Mouse (Mus musculus): Measurements from ENCODE around the gene Psmd6. TPM values are rescaled to one million over a fixed set of nuclear protein-coding genes. Genes with fewer than 3 reads are reported as not detected.

The Psmd6 gene
- polyA plus RNA-seq, 1 experiment from 2014 or later = 272 TPM

GRCm38 (mm10) chr14:14067648-14068472 lies 52.9 kb downstream of the Psmd6 start:
- peak overlapping the region; percentile 74 for H3K27ac ChIP-seq (ENCODE audit: low read depth, low read length)
- DNase-seq (ENCODE audit: low spot score) (no peak), ATAC-seq (replicated peaks; ENCODE audit: low FRiP score) (peak; percentile 47)
- no peaks in the 10 kb centered on the region for H3K9me3 ChIP-seq (ENCODE audit: control insufficient read depth, low read length)
- peaks cover 20% of the 10 kb centered on the region for H3K4me1 ChIP-seq (replicated peaks; ENCODE audit: control insufficient read depth, insufficient read depth, low read length)
- 0 out of 2 replicates have a peak overlapping the region, but pooled peaks have one; percentile 3 for H3K4me3 ChIP-seq (ENCODE audit: low read depth, low read length)
- H3K4me2 ChIP-seq = peak overlapping the region; percentile 60
- H3K36me3 ChIP-seq (ENCODE audit: control insufficient read depth, insufficient read depth, low read length) = no peaks in the 10 kb centered on the region
- 14% methylated on average over 10 of the region's 10 CpGs for WGBS
- no peak overlapping the region for H3K9ac ChIP-seq (ENCODE audit: low read depth, low read length)
- H3K27me3 ChIP-seq (replicated peaks; ENCODE audit: control insufficient read depth, insufficient read depth, low read length) = no peaks in the 10 kb centered on the region

- ATAC-seq (replicated peaks; ENCODE audit: low FRiP score) = no peak
- no peaks in the 10 kb centered on the region for H3K9me3 ChIP-seq (ENCODE audit: control insufficient read depth, low read length)
- no peak overlapping the region for H3K4me2 ChIP-seq
- no peak overlapping the region for H3K27ac ChIP-seq (ENCODE audit: low read depth, low read length)
- no peaks in the 10 kb centered on the region for H3K27me3 ChIP-seq (replicated peaks; ENCODE audit: control insufficient read depth, insufficient read depth, low read length)
- peaks cover 20% of the 10 kb centered on the region for H3K4me1 ChIP-seq (replicated peaks; ENCODE audit: control insufficient read depth, insufficient read depth, low read length)
- no peaks in the 10 kb centered on the region for H3K36me3 ChIP-seq (ENCODE audit: control insufficient read depth, insufficient read depth, low read length)
- no peak overlapping the region for H3K9ac ChIP-seq (ENCODE audit: low read depth, low read length)
- 54% methylated on average over 6 of the region's 6 CpGs for WGBS
- H3K4me3 ChIP-seq (ENCODE audit: low read depth, low read length) = no peak overlapping the region
- no peak for DNase-seq (ENCODE audit: low spot score)
Measured at GRCm38 (mm10) chr14:14066241-14066640, 54.5 kb downstream of the Psmd6 start.

- Histone ChIP-seq H3K4me2 (no peak overlapping the region), H3K27me3 (replicated peaks; ENCODE audit: control insufficient read depth, insufficient read depth, low read length) (no peaks in the 10 kb centered on the region), H3K36me3 (ENCODE audit: control insufficient read depth, insufficient read depth, low read length) (no peaks in the 10 kb centered on the region), H3K9me3 (ENCODE audit: control insufficient read depth, low read length) (no peaks in the 10 kb centered on the region), H3K4me1 (replicated peaks; ENCODE audit: control insufficient read depth, insufficient read depth, low read length) (peaks cover 13% of the 10 kb centered on the region), H3K4me3 (ENCODE audit: low read depth, low read length) (no peak overlapping the region), H3K9ac (ENCODE audit: low read depth, low read length) (no peak overlapping the region), H3K27ac (ENCODE audit: low read depth, low read length) (peak overlapping the region; percentile 25; the same call in 1 of the 2 replicates)
- ATAC-seq (replicated peaks; ENCODE audit: low FRiP score) (no peak), DNase-seq (ENCODE audit: low spot score) (no peak)
- 60% methylated on average over 4 of the region's 4 CpGs for WGBS
Measured at GRCm38 (mm10) chr14:14065142-14065498, 55.7 kb downstream of the Psmd6 start.

GRCm38 (mm10) chr14:14064486-14065141 lies 56.2 kb downstream of the Psmd6 start:
- H3K36me3 ChIP-seq (ENCODE audit: control insufficient read depth, insufficient read depth, low read length) = no peaks in the 10 kb centered on the region
- no peaks in the 10 kb centered on the region for H3K27me3 ChIP-seq (replicated peaks; ENCODE audit: control insufficient read depth, insufficient read depth, low read length)
- ATAC-seq (replicated peaks; ENCODE audit: low FRiP score) (no peak), DNase-seq (ENCODE audit: low spot score) (no peak)
- H3K9me3 ChIP-seq (ENCODE audit: control insufficient read depth, low read length) = no peaks in the 10 kb centered on the region
- H3K4me2 ChIP-seq = no peak overlapping the region
- H3K4me1 ChIP-seq (replicated peaks; ENCODE audit: control insufficient read depth, insufficient read depth, low read length) = peaks cover 10% of the 10 kb centered on the region
- no peak overlapping the region for H3K9ac ChIP-seq (ENCODE audit: low read depth, low read length)
- H3K4me3 ChIP-seq (ENCODE audit: low read depth, low read length) = no peak overlapping the region
- WGBS = 27% methylated on average over 5 of the region's 5 CpGs
- H3K27ac ChIP-seq (ENCODE audit: low read depth, low read length) = peak overlapping the region; percentile 25; the same call in 1 of the 2 replicates

GRCm38 (mm10) chr14:14063382-14063781 lies 57.4 kb downstream of the Psmd6 start:
- 65% methylated on average over 5 of the region's 5 CpGs for WGBS
- ATAC-seq (replicated peaks; ENCODE audit: low FRiP score) = no peak
- no peak overlapping the region for H3K4me3 ChIP-seq (ENCODE audit: low read depth, low read length)
- H3K4me1 ChIP-seq (replicated peaks; ENCODE audit: control insufficient read depth, insufficient read depth, low read length) = peaks cover 6% of the 10 kb centered on the region
- H3K36me3 ChIP-seq (ENCODE audit: control insufficient read depth, insufficient read depth, low read length) = no peaks in the 10 kb centered on the region; the same call in 1 of the 2 replicates
- no peak overlapping the region for H3K9ac ChIP-seq (ENCODE audit: low read depth, low read length)
- DNase-seq (ENCODE audit: low spot score) = no peak
- no peak overlapping the region for H3K27ac ChIP-seq (ENCODE audit: low read depth, low read length)
- H3K9me3 ChIP-seq (ENCODE audit: control insufficient read depth, low read length) = no peaks in the 10 kb centered on the region
- no peak overlapping the region for H3K4me2 ChIP-seq
- no peaks in the 10 kb centered on the region for H3K27me3 ChIP-seq (replicated peaks; ENCODE audit: control insufficient read depth, insufficient read depth, low read length)

GRCm38 (mm10) chr14:14062531-14063245 lies 58.1 kb downstream of the Psmd6 start:
- DNase-seq (ENCODE audit: low spot score) = no peak
- H3K4me1 ChIP-seq (replicated peaks; ENCODE audit: control insufficient read depth, insufficient read depth, low read length) = peaks cover 4% of the 10 kb centered on the region
- H3K36me3 ChIP-seq (ENCODE audit: control insufficient read depth, insufficient read depth, low read length) = no peaks in the 10 kb centered on the region; the same call in 1 of the 2 replicates
- ATAC-seq (replicated peaks; ENCODE audit: low FRiP score) = no peak
- H3K4me2 ChIP-seq = no peak overlapping the region
- H3K27me3 ChIP-seq (replicated peaks; ENCODE audit: control insufficient read depth, insufficient read depth, low read length) = no peaks in the 10 kb centered on the region
- H3K27ac ChIP-seq (ENCODE audit: low read depth, low read length) = no peak overlapping the region
- no peak overlapping the region for H3K4me3 ChIP-seq (ENCODE audit: low read depth, low read length)
- no peak overlapping the region for H3K9ac ChIP-seq (ENCODE audit: low read depth, low read length)
- no peaks in the 10 kb centered on the region for H3K9me3 ChIP-seq (ENCODE audit: control insufficient read depth, low read length)
- WGBS = 88% methylated on average over 11 of the region's 11 CpGs

Other genes with a start within 250 kb of the Psmd6 start
- gene Gm281, start 206.5 kb downstream of the Psmd6 start, polyA plus RNA-seq (2014; fragmentation: Nextera tagmentation; extraction: Ambion mirVana) = not detected in 2 replicates
- 3.0 and 4.0 TPM in 2 replicates for gene Atxn7, start 159.5 kb downstream of the Psmd6 start, polyA plus RNA-seq (2014; fragmentation: Nextera tagmentation; extraction: Ambion mirVana)
- 178 and 191 TPM in 2 replicates for gene Thoc7, start 159.1 kb downstream of the Psmd6 start, polyA plus RNA-seq (2014; fragmentation: Nextera tagmentation; extraction: Ambion mirVana)
- gene Olfr720, start 65.9 kb upstream of the Psmd6 start, polyA plus RNA-seq (2014; fragmentation: Nextera tagmentation; extraction: Ambion mirVana) = not detected in 2 replicates
- gene Olfr31, start 201.8 kb upstream of the Psmd6 start, polyA plus RNA-seq (2014; fragmentation: Nextera tagmentation; extraction: Ambion mirVana) = not detected in 2 replicates
- 2.8 and 3.3 TPM in 2 replicates for gene Il3ra, start 225.3 kb upstream of the Psmd6 start, polyA plus RNA-seq (2014; fragmentation: Nextera tagmentation; extraction: Ambion mirVana)